Mouse (Mus musculus): ENCODE data around the gene Dnmt3a.
"Not testable (repeated sequence)": the region's sequence is repeated elsewhere in the genome, so short reads cannot be mapped to it uniquely, and the experiment has no call there.

DNA sequence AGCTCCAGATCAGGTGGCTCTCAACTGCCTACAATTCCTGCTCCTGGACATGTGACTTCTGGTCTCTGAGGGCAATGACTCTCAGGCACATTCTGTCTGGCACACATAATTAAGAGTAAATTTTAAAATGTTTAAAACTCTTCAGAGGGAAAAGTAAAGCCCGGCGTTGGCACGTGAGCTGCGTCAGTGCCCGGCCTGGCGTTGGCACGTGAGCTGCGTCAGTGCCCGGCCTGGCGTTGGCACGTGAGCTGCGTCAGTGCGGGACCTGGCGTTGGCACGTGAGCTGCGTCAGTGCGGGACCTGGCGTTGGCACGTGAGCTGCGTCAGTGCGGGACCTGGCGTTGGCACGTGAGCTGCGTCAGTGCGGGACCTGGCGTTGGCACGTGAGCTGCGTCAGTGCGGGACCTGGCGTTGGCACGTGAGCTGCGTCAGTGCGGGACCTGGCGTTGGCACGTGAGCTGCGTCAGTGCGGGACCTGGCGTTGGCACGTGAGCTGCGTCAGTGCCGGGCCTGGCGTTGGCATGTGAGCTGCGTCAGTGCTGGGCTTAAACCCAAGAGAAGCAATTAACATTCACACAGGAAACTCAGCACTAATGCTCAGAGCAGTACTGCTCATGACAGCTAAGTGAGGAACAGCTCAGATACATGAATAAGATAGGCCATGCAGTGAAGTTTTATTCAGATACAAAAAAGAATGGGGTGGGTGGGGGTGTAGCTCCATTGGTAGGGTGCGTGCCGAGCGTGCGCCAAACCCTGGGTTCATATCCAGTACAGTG is 124.5 kb downstream of the Dnmt3a start:
- TF ChIP-seq CTCF (IDR thresholded peaks at IDR 0.05; ENCODE audit: borderline replicate concordance, insufficient read depth, low read depth, low read length), result not testable (repeated sequence)
- TF ChIP-seq POLR2A (IDR thresholded peaks at IDR 0.05; ENCODE audit: borderline replicate concordance, insufficient read depth, low read length), result peak; percentile 27; the same call in 1 of the 2 replicates
